ENCODE assay signal across 8 mouse cellular contexts in the genomic region with DNA sequence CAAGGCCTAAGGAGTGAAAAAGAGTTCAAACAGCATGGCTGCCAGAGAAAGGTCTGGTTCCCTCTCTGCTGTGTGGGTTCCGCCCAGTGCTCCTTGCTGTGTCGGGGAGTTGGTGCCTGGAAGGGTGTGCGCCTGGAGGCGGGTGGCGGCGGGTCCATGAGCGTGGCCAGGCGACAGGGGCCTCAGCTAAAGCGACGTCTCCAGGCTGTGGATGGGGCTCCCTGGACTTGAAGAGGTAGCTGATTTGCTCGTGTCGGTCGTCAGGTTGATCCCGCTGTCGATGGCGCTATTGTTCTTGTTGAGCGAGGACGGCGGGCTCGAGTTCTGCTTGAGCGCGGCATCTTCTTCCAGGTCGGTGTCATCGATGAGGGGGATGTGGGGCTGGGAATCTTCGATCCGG. TPM values are rescaled to one million over a fixed set of nuclear protein-coding genes. Genes with fewer than 3 reads are reported as not detected.
DNase-seq lines count a peak whose midpoint lies in the region; ATAC-seq and TF ChIP-seq lines count a peak whose summit lies in the region.
"Had no signal": no experiment of that assay in that cellular context is flagged by ENCODE, and none has a peak within 500 bp of the region (broad histone marks: within the 10 kb centered on the region; RNA-seq: fewer than 3 reads in every experiment).

No protein-coding gene starts in this region.

- no peak overlapping the region; the same call in 1 of the 2 replicates for H3K9ac ChIP-seq in kidney, embryonic 16.5 days (replicated peaks; ENCODE audit: low read length)
- peak overlapping the region; percentile 68 for H3K9ac ChIP-seq in ES-E14 (ENCODE audit: insufficient read depth, low read depth, low read length, poor library complexity, severe bottlenecking)
- H3K9ac ChIP-seq in liver, embryonic 16.5 days (ENCODE audit: low read depth, low read length): no peak overlapping the region

- no peaks in the 10 kb centered on the region for H3K9me3 ChIP-seq in kidney, embryonic 16.5 days (ENCODE audit: low read length)
- no peaks in the 10 kb centered on the region for H3K9me3 ChIP-seq in ES-E14 (ENCODE audit: control insufficient read depth, insufficient read depth, low read depth, low read length)
- H3K9me3 ChIP-seq in liver, embryonic 16.5 days (replicated peaks; ENCODE audit: control insufficient read depth, low read length): no peaks in the 10 kb centered on the region

- no peak for DNase-seq in kidney, adult 8-10 months
- DNase-seq in ES-E14 (ENCODE audit: low read depth, low spot score): peak; percentile 33
- DNase-seq in embryo, embryonic 10.5 days (ENCODE audit: low spot score): peak; percentile 21
- no peak for DNase-seq in cerebellum, adult 9-11 months
- DNase-seq: kidney, postnatal 25 days had no signal

- H3K4me2 ChIP-seq in kidney, embryonic 16.5 days (replicated peaks; ENCODE audit: low read depth, low read length): peak overlapping the region; percentile 41
- H3K4me2 ChIP-seq in liver, embryonic 16.5 days (ENCODE audit: low read depth, low read length): no peak overlapping the region

- no peaks in the 10 kb centered on the region for H3K27me3 ChIP-seq in kidney, embryonic 16.5 days (ENCODE audit: insufficient read depth, low read length)
- H3K27me3 ChIP-seq in liver, embryonic 16.5 days (ENCODE audit: control insufficient read depth, insufficient read depth, low read depth, low read length): peaks cover 18% of the 10 kb centered on the region

- ATAC-seq in kidney, embryonic 16.5 days (ENCODE audit: low FRiP score, low TSS enrichment): no peak
- no peak for ATAC-seq in liver, embryonic 16.5 days (ENCODE audit: low read depth)
- ATAC-seq in frontal cortex, adult (ENCODE audit: low TSS enrichment): no peak

- WGBS in kidney, embryonic 16.5 days: 28% methylated on average over 26 of the region's 26 CpGs
- 28% methylated on average over 26 of the region's 26 CpGs for WGBS in liver, embryonic 16.5 days (ENCODE audit: insufficient replicate concordance)

- H3K36me3 ChIP-seq in kidney, embryonic 16.5 days (ENCODE audit: insufficient read depth, low read length): no peaks in the 10 kb centered on the region
- no peaks in the 10 kb centered on the region for H3K36me3 ChIP-seq in ES-E14 (ENCODE audit: control insufficient read depth, insufficient read depth, low read length, poor library complexity, severe bottlenecking)
- H3K36me3 ChIP-seq in liver, embryonic 16.5 days (ENCODE audit: control insufficient read depth, insufficient read depth): no peaks in the 10 kb centered on the region

- no peak overlapping the region for H3K27ac ChIP-seq in kidney, embryonic 16.5 days (ENCODE audit: low read length)
- no peak overlapping the region for H3K27ac ChIP-seq in ES-E14 (ENCODE audit: insufficient read depth, low read depth, low read length, poor library complexity, severe bottlenecking)
- 0 out of 2 replicates have a peak overlapping the region, but pooled peaks have one; percentile 6 for H3K27ac ChIP-seq in liver, embryonic 16.5 days (ENCODE audit: low read length)

- in situ Hi-C loops in ES-E14 (cut with MboI; ENCODE audit: low sequenced_read_pairs in 2 of 2, unreplicated experiment in 2 of 2): no loop called here

- H3K4me1 ChIP-seq in kidney, embryonic 16.5 days (ENCODE audit: insufficient read depth, low read length): no peaks in the 10 kb centered on the region
- peaks cover 0 to 9% of the 10 kb centered on the region in 2 experiments; a peak in 2 of 4 replicates for H3K4me1 ChIP-seq in ES-E14 (ENCODE audit: control insufficient read depth in 2 of 2, insufficient read depth in 2 of 2, low read length in 2 of 2, poor library complexity in 1 of 2)
- no peaks in the 10 kb centered on the region for H3K4me1 ChIP-seq in liver, embryonic 16.5 days (ENCODE audit: control insufficient read depth, low read depth, low read length)

- H3K4me3 ChIP-seq in kidney, embryonic 16.5 days (ENCODE audit: low read length): peak overlapping the region; percentile 7; the same call in 1 of the 2 replicates
- peak overlapping the region; percentile 49 to 54 for H3K4me3 ChIP-seq in ES-E14 (ENCODE audit: insufficient read depth in 1 of 2, low read depth in 1 of 2, low read length in 2 of 2, poor library complexity in 1 of 2, severe bottlenecking in 1 of 2)
- H3K4me3 ChIP-seq in liver, embryonic 16.5 days (ENCODE audit: low read depth, low read length): no peak overlapping the region; the same call in 1 of the 2 replicates

TF ChIP-seq in ES-E14, 5 proteins besides CTCF, POLR2A, EP300 and RAD21:
- TF ChIP-seq MAFK (IDR thresholded peaks at IDR 0.05; ENCODE audit: insufficient read depth, low read depth, low read length) (no peak), HCFC1 (IDR thresholded peaks at IDR 0.05; ENCODE audit: borderline replicate concordance, insufficient read depth, low read length) (no peak), CHD2 (IDR thresholded peaks at IDR 0.05; ENCODE audit: low read depth, low read length) (no peak), ZNF384 (IDR thresholded peaks at IDR 0.05; ENCODE audit: low read depth, low read length) (no peak), ZC3H11A (IDR thresholded peaks at IDR 0.05; ENCODE audit: borderline replicate concordance, low read depth, low read length) (no peak)

RNA-seq across cellular contexts. Expression of gene Sec13, which starts 7.8 kb away (rescaled TPM):
- polyA plus RNA-seq in kidney, embryonic 16.5 days (2015; fragmentation: Nextera tagmentation; extraction: Ambion mirVana): 274 and 297 TPM in 2 replicates
- total RNA-seq in ES-E14 (2012; rRNA removed): 140 and 187 TPM in 2 replicates
- 103 and 111 TPM in 2 replicates for polyA plus RNA-seq in liver, embryonic 16.5 days (2015; fragmentation: Nextera tagmentation; extraction: Ambion mirVana)

RNA-seq across cellular contexts. Expression of gene Ghrl, which starts 28.7 kb away (rescaled TPM):
- polyA plus RNA-seq in kidney, embryonic 16.5 days (2015; fragmentation: Nextera tagmentation; extraction: Ambion mirVana): 0.53 TPM in 1 of 2 replicates, not detected in the other
- 1.8 and 2.3 TPM in 2 replicates for total RNA-seq in ES-E14 (2012; rRNA removed)
- polyA plus RNA-seq in liver, embryonic 16.5 days (2015; fragmentation: Nextera tagmentation; extraction: Ambion mirVana): 0.11 and 1.9 TPM in 2 replicates

RNA-seq across cellular contexts. Expression of gene Tatdn2, which starts 51.5 kb away (rescaled TPM):
- polyA plus RNA-seq in kidney, embryonic 16.5 days (2015; fragmentation: Nextera tagmentation; extraction: Ambion mirVana): 0.72 and 0.95 TPM in 2 replicates
- total RNA-seq in ES-E14 (2012; rRNA removed): 62.6 and 70.6 TPM in 2 replicates
- 0.40 and 0.47 TPM in 2 replicates for polyA plus RNA-seq in liver, embryonic 16.5 days (2015; fragmentation: Nextera tagmentation; extraction: Ambion mirVana)

Comparison
In these comparisons a context has a peak if more than half of its experiments do, and no peak if none do; other contexts are left out.
1. DNase-seq: peak in ES-E14 (single experiment) and embryo, embryonic 10.5 days (single experiment); none in kidney, adult 8-10 months (0 of 2) and cerebellum, adult 9-11 months (single experiment).